Mouse (Mus musculus) kidney, postnatal 0 days (tissue): ENCODE measurements around the gene Idh2. TPM values are rescaled to one million over a fixed set of nuclear protein-coding genes. Genes with fewer than 3 reads are reported as not detected.

ENCODE experiments used
- ATAC-seq: fragments of 200-750 bp; cut with Nextera tagmentation; replicated peaks from 2 replicates; pipeline ENCODE4 v1.8.0; 2017; ENCODE audit warnings: low read depth, moderate number of reproducible peaks, moderate TSS enrichment, moderate library complexity; ENCODE audit not compliant: low FRiP score
- DNase-seq: peaks from one replicate; pipeline ENCODE4 v3.0.0-alpha.2; 2016; ENCODE audit warnings: low spot score
- H3K27ac ChIP-seq: fragments of 300-500 bp; sonication (generic); 2 replicates; pipeline ENCODE4 v1.5.1; 2014; ENCODE audit warnings: mild to moderate bottlenecking
- H3K27me3 ChIP-seq: fragments of 300-500 bp; sonication (generic); 2 replicates; pipeline ENCODE4 v1.6.1; 2014; ENCODE audit warnings: low read length, mixed read lengths; ENCODE audit not compliant: insufficient read depth
- H3K36me3 ChIP-seq: fragments of 300-500 bp; sonication (generic); 2 replicates; pipeline ENCODE4 v1.6.1; 2014; ENCODE audit warnings: low read length, mixed read lengths; ENCODE audit not compliant: insufficient read depth
- H3K4me1 ChIP-seq: fragments of 300-500 bp; sonication (generic); replicated peaks from 2 replicates; pipeline ENCODE4 v1.6.1; 2014; ENCODE audit warnings: antibody characterized with exemption, low read length, mixed read lengths; ENCODE audit not compliant: insufficient read depth
- H3K4me2 ChIP-seq: fragments of 300-500 bp; sonication (generic); 2 replicates; pipeline ENCODE4 v1.6.1; 2014; ENCODE audit warnings: mild to moderate bottlenecking, low read length, moderate library complexity, mixed read lengths
- H3K4me3 ChIP-seq: fragments of 300-500 bp; sonication (generic); replicated peaks from 2 replicates; pipeline ENCODE4 v1.5.1; 2014; ENCODE audit warnings: low read depth, low read length
- H3K9ac ChIP-seq: fragments of 300-500 bp; sonication (generic); 2 replicates; pipeline ENCODE4 v1.6.1; 2014; ENCODE audit warnings: low read depth, low read length
- H3K9me3 ChIP-seq: fragments of 300-500 bp; sonication (generic); replicated peaks from 2 replicates; pipeline ENCODE4 v1.6.1; 2016; ENCODE audit warnings: low read length, inconsistent platforms, mixed read lengths
- CTCF ChIP-seq: IDR thresholded peaks from 2 replicates; pipeline ENCODE4 v1.5.1; 2016; ENCODE audit warnings: antibody characterized with exemption, low read depth, mild to moderate bottlenecking, moderate library complexity
- WGBS: fragments of 180-500 bp; shearing (Covaris S2); extraction: QIAGEN DNeasy Blood & Tissue Kit; methylation state at CpG from one replicate; pipeline ENCODE4 v1.1.7; 2014; 5-methylcytosine and 5-hydroxymethylcytosine counted together
- polyA plus RNA-seq: library from polyadenylated mRNA; unstranded; fragments of >200 nt; fragmentation: Nextera tagmentation; extraction: Ambion mirVana; gene quantifications from 2 replicates; pipeline ENCODE4 v1.2.1, GENCODE M21; 2015

Gene Idh2
- polyA plus RNA-seq, 1 experiment from 2014 or later = 630 TPM

GRCm38 (mm10) chr7:80091866-80092210 is 23.4 kb downstream of the Idh2 start:
- no peak for TF ChIP-seq CTCF
- H3K27me3 ChIP-seq = no peaks in the 10 kb centered on the region
- no peak overlapping the region for H3K4me2 ChIP-seq
- H3K27ac ChIP-seq = no peak overlapping the region
- DNase-seq (no peak), ATAC-seq (no peak)
- no peaks in the 10 kb centered on the region for H3K9me3 ChIP-seq
- peaks cover 72% of the 10 kb centered on the region for H3K36me3 ChIP-seq
- no peak overlapping the region for H3K4me3 ChIP-seq
- H3K9ac ChIP-seq = 0 out of 2 replicates have a peak overlapping the region, but pooled peaks have one; percentile 9
- H3K4me1 ChIP-seq = 0 out of 2 replicates have a peak, but pooled peaks cover 10% of the 10 kb centered on the region
- 79% methylated on average over 4 of the region's 4 CpGs for WGBS

- TF ChIP-seq CTCF = no peak
- no peak overlapping the region for H3K4me2 ChIP-seq
- no peak overlapping the region for H3K27ac ChIP-seq
- ATAC-seq (no peak), DNase-seq (no peak)
- H3K36me3 ChIP-seq = peaks cover 67% of the 10 kb centered on the region
- H3K4me3 ChIP-seq = no peak overlapping the region
- 0 out of 2 replicates have a peak, but pooled peaks cover 10% of the 10 kb centered on the region for H3K4me1 ChIP-seq
- WGBS = 48% methylated on average over 13 of the region's 13 CpGs
- 0 out of 2 replicates have a peak overlapping the region, but pooled peaks have one; percentile 9 for H3K9ac ChIP-seq
- no peaks in the 10 kb centered on the region for H3K27me3 ChIP-seq
- H3K9me3 ChIP-seq = no peaks in the 10 kb centered on the region
Observed at GRCm38 (mm10) chr7:80091004-80091865, 24.0 kb downstream of the Idh2 start.

DNA sequence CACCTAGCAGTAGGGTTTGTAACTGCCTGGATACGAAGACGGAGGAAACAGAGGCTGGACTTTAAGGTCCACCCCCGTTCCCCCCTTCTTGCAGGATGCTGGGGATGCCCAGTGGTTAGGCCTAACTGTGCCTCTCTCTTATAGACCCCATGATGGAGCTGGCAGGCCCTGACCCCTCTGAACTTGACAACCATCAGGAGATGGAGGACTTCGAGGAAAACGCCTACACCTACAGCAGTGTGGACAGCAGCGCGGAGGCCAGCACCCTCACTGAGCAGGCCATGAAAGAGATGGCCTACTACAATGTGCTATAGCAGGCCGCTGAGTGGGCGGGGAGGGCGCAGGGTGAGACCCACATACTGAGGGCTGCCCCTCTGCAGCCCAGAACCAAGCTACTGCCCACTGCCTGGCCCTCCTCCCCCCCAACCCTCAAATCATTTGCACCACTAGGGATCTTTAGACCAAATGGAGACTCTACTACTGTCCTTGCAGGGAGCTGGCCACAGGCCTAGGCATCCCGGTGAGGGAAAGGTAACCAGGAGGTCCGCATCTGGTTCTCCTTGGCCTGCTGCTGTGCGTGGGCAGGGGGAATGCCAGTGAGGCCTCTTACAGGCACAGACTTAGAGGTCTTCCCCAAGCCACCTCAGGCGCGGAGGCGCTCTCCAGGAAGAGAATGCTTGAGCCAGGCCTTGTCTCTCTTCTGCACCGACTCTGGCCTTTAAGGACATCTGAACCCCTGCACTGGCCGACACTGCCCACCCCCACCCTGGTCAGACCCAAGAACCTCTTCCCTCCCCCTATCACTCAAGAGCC is 24.8 kb downstream of the Idh2 start:
- WGBS = 83% methylated on average over 18 of the region's 18 CpGs
- DNase-seq (no peak), ATAC-seq (no peak)
- H3K4me2 ChIP-seq = no peak overlapping the region
- no peaks in the 10 kb centered on the region for H3K9me3 ChIP-seq
- peaks cover 59% of the 10 kb centered on the region for H3K36me3 ChIP-seq
- TF ChIP-seq CTCF = no peak
- no peaks in the 10 kb centered on the region for H3K27me3 ChIP-seq
- no peak overlapping the region for H3K4me3 ChIP-seq
- 0 out of 2 replicates have a peak, but pooled peaks cover 10% of the 10 kb centered on the region for H3K4me1 ChIP-seq
- no peak overlapping the region for H3K9ac ChIP-seq
- 0 out of 2 replicates have a peak overlapping the region, but pooled peaks have one; percentile 4 for H3K27ac ChIP-seq

DNA sequence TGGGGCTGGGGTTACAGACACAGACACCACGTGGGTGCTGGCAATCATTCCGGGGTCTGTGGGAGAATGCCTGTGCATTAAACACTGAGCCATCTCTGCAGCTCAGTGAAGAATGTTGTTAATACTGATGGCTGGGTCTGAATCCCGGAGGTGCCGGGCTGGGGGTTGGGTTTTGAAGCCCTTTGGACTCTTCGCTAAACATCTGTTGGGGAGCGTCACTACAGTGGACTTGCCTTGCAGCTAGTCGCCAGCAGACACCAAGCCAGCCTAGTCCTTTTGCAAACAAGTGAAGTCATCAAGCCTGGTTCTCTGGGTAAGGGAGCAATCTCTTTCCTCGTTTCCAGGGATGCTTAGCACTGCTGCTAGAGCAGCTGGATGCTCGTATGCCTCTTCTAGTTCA is 27.0 kb downstream of the Idh2 start:
- WGBS = 75% methylated on average over 9 of the region's 9 CpGs
- Histone ChIP-seq H3K4me2 (no peak overlapping the region), H3K36me3 (peaks cover 46% of the 10 kb centered on the region), H3K9me3 (no peaks in the 10 kb centered on the region), H3K9ac (no peak overlapping the region), H3K4me1 (0 out of 2 replicates have a peak, but pooled peaks cover 10% of the 10 kb centered on the region), H3K4me3 (no peak overlapping the region), H3K27me3 (no peaks in the 10 kb centered on the region), H3K27ac (no peak overlapping the region)
- DNase-seq = no peak
- TF ChIP-seq CTCF = no peak
- no peak for ATAC-seq

DNA sequence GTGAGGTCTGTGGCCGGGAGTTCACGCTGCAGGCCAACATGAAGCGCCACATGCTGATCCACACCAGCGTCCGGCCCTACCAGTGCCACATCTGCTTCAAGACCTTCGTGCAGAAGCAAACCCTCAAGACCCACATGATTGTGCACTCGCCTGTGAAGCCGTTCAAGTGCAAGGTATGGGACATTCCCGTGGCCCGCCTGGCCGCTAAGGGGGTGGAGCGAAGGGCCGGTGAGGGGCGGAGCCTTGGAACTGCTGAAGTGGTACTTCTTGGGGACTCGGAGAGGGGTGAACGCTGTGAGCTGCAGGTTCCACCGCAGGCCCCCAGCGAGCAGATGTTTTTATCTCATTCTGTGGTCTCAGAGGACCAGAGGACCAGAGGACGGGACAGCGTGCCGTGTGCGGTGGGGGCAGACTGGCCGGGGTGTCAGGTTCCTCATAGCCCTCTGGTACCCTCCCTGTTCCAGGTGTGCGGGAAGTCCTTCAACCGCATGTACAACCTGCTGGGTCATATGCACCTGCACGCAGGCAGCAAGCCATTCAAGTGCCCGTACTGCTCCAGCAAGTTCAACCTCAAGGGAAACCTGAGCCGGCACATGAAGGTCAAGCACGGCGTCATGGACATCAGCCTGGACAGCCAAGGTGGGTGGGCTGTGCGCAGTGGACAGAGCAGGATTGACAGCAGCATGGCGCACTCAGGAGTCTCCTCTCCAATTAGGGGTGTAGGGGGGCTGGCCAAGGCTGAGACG is 29.0 kb downstream of the Idh2 start:
- no peaks in the 10 kb centered on the region for H3K27me3 ChIP-seq
- DNase-seq = peak; percentile 49
- ATAC-seq = peak; percentile 53
- WGBS = 45% methylated on average over 33 of the region's 33 CpGs
- H3K4me2 ChIP-seq = peak overlapping the region; percentile 3; the same call in 1 of the 2 replicates
- TF ChIP-seq CTCF = no peak
- no peak overlapping the region for H3K4me3 ChIP-seq
- H3K36me3 ChIP-seq = peaks cover 48% of the 10 kb centered on the region
- H3K9ac ChIP-seq = no peak overlapping the region
- H3K4me1 ChIP-seq = no peaks in the 10 kb centered on the region
- H3K27ac ChIP-seq = peak overlapping the region; percentile 68
- no peaks in the 10 kb centered on the region for H3K9me3 ChIP-seq
